Mouse (Mus musculus) limb, embryonic 14.5 days (tissue): ENCODE measurements around the gene Cox10. TPM values are rescaled to one million over a fixed set of nuclear protein-coding genes. Genes with fewer than 3 reads are reported as not detected.

Source experiments
- ATAC-seq: fragments of 200-750 bp; cut with Nextera tagmentation; 2 replicates; pipeline ENCODE4 v1.8.0; 2017; ENCODE audit warnings: low read depth, moderate number of reproducible peaks, moderate TSS enrichment; ENCODE audit not compliant: low FRiP score
- DNase-seq: peaks from one replicate; pipeline ENCODE4 v3.0.0-alpha.2; 2015; ENCODE audit warnings: low spot score
- H3K27ac ChIP-seq: fragments of 300-500 bp; sonication (generic); replicated peaks from 2 replicates; pipeline ENCODE4 v1.5.1; 2014; ENCODE audit warnings: low read depth, mild to moderate bottlenecking, low read length, moderate library complexity, mixed read lengths
- H3K27me3 ChIP-seq: fragments of 300-500 bp; sonication (generic); 2 replicates; pipeline ENCODE4 v1.6.1; 2014; ENCODE audit warnings: low read length, mixed read lengths; ENCODE audit not compliant: control insufficient read depth, insufficient read depth
- H3K36me3 ChIP-seq: fragments of 300-500 bp; sonication (generic); 2 replicates; pipeline ENCODE4 v1.6.1; 2014; ENCODE audit warnings: mild to moderate bottlenecking, low read length, moderate library complexity, mixed read lengths; ENCODE audit not compliant: control insufficient read depth, insufficient read depth
- H3K4me1 ChIP-seq: fragments of 300-500 bp; sonication (generic); 2 replicates; pipeline ENCODE4 v1.6.1; 2014; ENCODE audit warnings: antibody characterized with exemption, low read length, mixed read lengths; ENCODE audit not compliant: control insufficient read depth, insufficient read depth
- H3K4me2 ChIP-seq: fragments of 300-500 bp; sonication (generic); replicated peaks from 2 replicates; pipeline ENCODE4 v1.6.1; 2014; ENCODE audit warnings: low read depth, mild to moderate bottlenecking, low read length, moderate library complexity; ENCODE audit not compliant: severe bottlenecking
- H3K4me3 ChIP-seq: fragments of 300-500 bp; sonication (generic); replicated peaks from 2 replicates; pipeline ENCODE4 v1.5.1; 2014; ENCODE audit warnings: low read length
- H3K9ac ChIP-seq: fragments of 300-500 bp; sonication (generic); 2 replicates; pipeline ENCODE4 v1.6.1; 2014; ENCODE audit warnings: mild to moderate bottlenecking, low read depth, low read length, moderate library complexity; ENCODE audit not compliant: severe bottlenecking
- H3K9me3 ChIP-seq: fragments of 300-500 bp; sonication (generic); 2 replicates; pipeline ENCODE4 v1.6.1; 2016; ENCODE audit warnings: low read length; ENCODE audit not compliant: control insufficient read depth
- POLR2A ChIP-seq: fragments of 200-500 bp; IDR thresholded peaks from 2 replicates; pipeline ENCODE4 v1.8.0; 2012; ENCODE audit warnings: inconsistent platforms, mild to moderate bottlenecking, moderate library complexity, borderline replicate concordance; ENCODE audit not compliant: insufficient read depth, insufficient read length; ENCODE audit errors: extremely low read depth
- WGBS: fragments of 180-500 bp; shearing (Covaris S2); extraction: QIAGEN DNeasy Blood & Tissue Kit; methylation state at CpG from one replicate; pipeline ENCODE4 v1.1.7; 2014; 5-methylcytosine and 5-hydroxymethylcytosine counted together
- polyA plus RNA-seq, 2 experiments: library from polyadenylated mRNA; depleted of rRNA in 1 of 2; stranded (reverse) in 1 of 2; unstranded in 1 of 2; fragments of >200 nt; fragmentation: Nextera tagmentation in 1 of 2; extraction: Ambion mirVana in 1 of 2; gene quantifications; 2 replicates each; pipeline versions ENCODE4 v1.2.1 to v1.2.3; 2012 to 2014

Cox10 gene
- polyA plus RNA-seq, 2 experiments, result 13.3 to 20.6 TPM

- TF ChIP-seq POLR2A, result no peak
Observed at GRCm38 (mm10) chr11:64047432-64047831, 31.8 kb downstream of the Cox10 start.

GRCm38 (mm10) chr11:64045041-64045440, 34.2 kb downstream of the Cox10 start:
- H3K4me1 ChIP-seq, result no peaks in the 10 kb centered on the region
- no peaks in the 10 kb centered on the region; the same call in 1 of the 2 replicates for H3K36me3 ChIP-seq
- TF ChIP-seq POLR2A, result no peak
- H3K27me3 ChIP-seq, result no peaks in the 10 kb centered on the region
- no peak overlapping the region for H3K4me2 ChIP-seq
- no peak overlapping the region for H3K9ac ChIP-seq
- ATAC-seq (no peak), DNase-seq (no peak)
- 95% methylated on average over 4 of the region's 4 CpGs for WGBS
- H3K9me3 ChIP-seq, result no peaks in the 10 kb centered on the region
- H3K4me3 ChIP-seq, result no peak overlapping the region
- no peak overlapping the region for H3K27ac ChIP-seq

More at GRCm38 (mm10) chr11:64047432-64047831, 31.8 kb downstream of the Cox10 start:
- DNase-seq, result no peak
- no peak overlapping the region for H3K9ac ChIP-seq
- H3K4me2 ChIP-seq, result no peak overlapping the region
- no peaks in the 10 kb centered on the region for H3K27me3 ChIP-seq
- no peaks in the 10 kb centered on the region for H3K9me3 ChIP-seq
- no peak overlapping the region for H3K27ac ChIP-seq
- H3K4me3 ChIP-seq, result no peak overlapping the region
- WGBS, result 92% methylated on average over 13 of the region's 13 CpGs
- H3K4me1 ChIP-seq, result peaks cover 3% of the 10 kb centered on the region
- H3K36me3 ChIP-seq, result no peaks in the 10 kb centered on the region; the same call in 1 of the 2 replicates
- ATAC-seq, result no peak

DNA sequence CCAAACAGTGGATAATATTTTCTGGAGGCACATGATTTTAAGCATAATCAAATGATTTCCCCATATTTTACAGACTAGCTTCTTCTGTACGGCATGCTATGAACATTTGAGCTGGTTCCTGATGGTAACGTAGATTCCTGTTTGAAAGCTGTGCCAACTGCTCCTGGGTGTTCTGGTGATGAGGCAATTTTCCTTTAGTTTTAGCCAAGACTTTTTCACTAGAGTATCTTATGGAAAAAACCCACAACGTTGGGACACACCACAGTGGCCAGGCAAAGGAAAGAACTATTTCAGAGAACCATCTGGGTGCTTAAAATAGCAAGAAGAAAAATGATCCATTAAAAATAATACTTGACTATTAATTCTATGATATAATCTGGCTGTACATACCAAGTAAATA, 35.2 kb downstream of the Cox10 start:
- H3K27ac ChIP-seq, result no peak overlapping the region
- no peaks in the 10 kb centered on the region for H3K27me3 ChIP-seq
- peak; percentile 19 for DNase-seq
- no peaks in the 10 kb centered on the region for H3K4me1 ChIP-seq
- TF ChIP-seq POLR2A, result no peak
- 71% methylated on average over 3 of the region's 3 CpGs for WGBS
- H3K9ac ChIP-seq, result no peak overlapping the region
- H3K4me2 ChIP-seq, result no peak overlapping the region
- no peaks in the 10 kb centered on the region for H3K9me3 ChIP-seq
- H3K36me3 ChIP-seq, result no peaks in the 10 kb centered on the region
- no peak for ATAC-seq
- no peak overlapping the region for H3K4me3 ChIP-seq

DNA sequence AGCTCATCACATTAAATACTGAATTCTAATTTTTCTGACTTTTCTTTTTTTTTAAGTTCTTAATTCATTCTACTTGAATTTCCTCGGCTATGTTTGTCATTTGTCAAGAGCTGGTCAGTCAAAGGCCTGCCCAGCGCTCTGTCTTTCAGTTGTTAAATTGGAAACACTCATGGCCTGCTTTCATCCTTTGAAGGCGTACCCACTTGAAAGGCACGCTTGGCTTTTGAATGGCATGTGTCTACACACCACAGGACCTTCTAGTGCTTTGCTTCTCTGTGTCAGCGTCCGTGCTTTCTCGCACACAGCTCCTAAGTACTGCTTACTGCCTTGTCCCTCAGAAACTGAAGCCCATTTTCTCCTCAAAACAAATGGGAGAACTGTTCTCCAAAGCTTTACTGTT, 38.0 kb downstream of the Cox10 start:
- no peak overlapping the region for H3K27ac ChIP-seq
- no peak overlapping the region for H3K9ac ChIP-seq
- no peak for TF ChIP-seq POLR2A
- no peak overlapping the region for H3K4me3 ChIP-seq
- H3K4me1 ChIP-seq, result no peaks in the 10 kb centered on the region; the same call in 1 of the 2 replicates
- no peak for ATAC-seq
- no peak for DNase-seq
- H3K36me3 ChIP-seq, result no peaks in the 10 kb centered on the region
- no peak overlapping the region for H3K4me2 ChIP-seq
- no peaks in the 10 kb centered on the region for H3K27me3 ChIP-seq
- H3K9me3 ChIP-seq, result no peaks in the 10 kb centered on the region
- WGBS, result 35% methylated on average over 7 of the region's 7 CpGs

GRCm38 (mm10) chr11:64039600-64039999, 39.7 kb downstream of the Cox10 start:
- Histone ChIP-seq H3K27ac (no peak overlapping the region), H3K9me3 (no peaks in the 10 kb centered on the region), H3K4me3 (no peak overlapping the region), H3K27me3 (no peaks in the 10 kb centered on the region), H3K36me3 (no peaks in the 10 kb centered on the region), H3K4me2 (no peak overlapping the region), H3K9ac (no peak overlapping the region), H3K4me1 (no peaks in the 10 kb centered on the region; the same call in 1 of the 2 replicates)
- DNase-seq, result no peak
- no peak for TF ChIP-seq POLR2A
- ATAC-seq, result no peak
- 70% methylated on average over 1 of the region's 1 CpGs for WGBS
